Mouse (Mus musculus) heart, embryonic 12.5 days (tissue): ENCODE measurements around the gene Pdk4. TPM values are rescaled to one million over a fixed set of nuclear protein-coding genes. Genes with fewer than 3 reads are reported as not detected.

Experiments
- ATAC-seq: fragments of 200-750 bp; cut with Nextera tagmentation; 2 replicates; pipeline ENCODE4 v1.8.0; 2017; ENCODE audit warnings: moderate TSS enrichment, moderate library complexity; ENCODE audit not compliant: insufficient number of reproducible peaks, low FRiP score
- H3K27ac ChIP-seq: fragments of 300-500 bp; sonication (generic); 2 replicates; pipeline ENCODE4 v1.5.1; 2016; ENCODE audit warnings: mild to moderate bottlenecking, moderate library complexity; ENCODE audit not compliant: poor library complexity, severe bottlenecking
- H3K27me3 ChIP-seq: fragments of 300-500 bp; sonication (generic); replicated peaks from 2 replicates; pipeline ENCODE4 v1.6.1; 2016; ENCODE audit warnings: mild to moderate bottlenecking, moderate library complexity
- H3K36me3 ChIP-seq: fragments of 300-500 bp; sonication (generic); 2 replicates; pipeline ENCODE4 v1.6.1; 2016; ENCODE audit warnings: mild to moderate bottlenecking, moderate library complexity
- H3K4me1 ChIP-seq: fragments of 300-500 bp; sonication (generic); replicated peaks from 2 replicates; pipeline ENCODE4 v1.6.1; 2016; ENCODE audit warnings: mild to moderate bottlenecking
- H3K4me2 ChIP-seq: fragments of 300-500 bp; sonication (generic); 2 replicates; pipeline ENCODE4 v1.6.1; 2016; ENCODE audit warnings: mild to moderate bottlenecking, moderate library complexity
- H3K4me3 ChIP-seq: fragments of 300-500 bp; sonication (generic); 2 replicates; pipeline ENCODE4 v1.5.1; 2016; ENCODE audit warnings: mild to moderate bottlenecking
- H3K9ac ChIP-seq: fragments of 300-500 bp; sonication (generic); 2 replicates; pipeline ENCODE4 v1.6.1; 2016; ENCODE audit warnings: mild to moderate bottlenecking, moderate library complexity
- H3K9me3 ChIP-seq: fragments of 300-500 bp; sonication (generic); replicated peaks from 2 replicates; pipeline ENCODE4 v1.6.1; 2016; ENCODE audit warnings: mild to moderate bottlenecking, moderate library complexity
- WGBS: fragments of 180-500 bp; shearing (Covaris S2); methylation state at CpG from one replicate; pipeline ENCODE4 v1.1.7; 2016; 5-methylcytosine and 5-hydroxymethylcytosine counted together
- polyA plus RNA-seq: library from polyadenylated mRNA; unstranded; fragments of >200 nt; fragmentation: Nextera tagmentation; extraction: Ambion mirVana; gene quantifications from 2 replicates; pipeline ENCODE4 v1.2.1, GENCODE M21; 2016

The Pdk4 gene
- polyA plus RNA-seq, 1 experiment from 2014 or later, result 22.5 TPM

DNA sequence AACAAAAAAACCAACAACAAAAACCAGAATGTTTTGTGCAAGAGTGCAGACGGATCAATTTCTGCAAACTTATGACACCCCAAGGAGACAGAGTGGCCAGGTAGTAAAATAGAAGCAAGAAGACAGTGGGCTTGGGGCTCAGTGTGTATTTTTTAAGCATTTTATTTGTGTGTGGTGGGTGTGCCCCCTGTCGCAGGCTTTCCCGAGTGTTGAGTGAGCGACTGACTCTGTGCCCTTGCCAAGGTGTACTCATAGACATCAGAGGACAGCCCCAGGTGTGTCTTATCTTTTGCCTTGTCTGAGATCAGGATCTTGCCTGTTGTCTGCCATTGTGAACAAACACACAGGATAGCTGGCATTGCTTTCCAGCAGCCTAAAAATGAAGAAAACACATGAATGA lies 49.1 kb downstream of the Pdk4 start:
- Histone ChIP-seq H3K9ac (no peak overlapping the region), H3K9me3 (no peaks in the 10 kb centered on the region), H3K27me3 (no peaks in the 10 kb centered on the region), H3K36me3 (no peaks in the 10 kb centered on the region), H3K4me3 (no peak overlapping the region), H3K4me2 (no peak overlapping the region), H3K27ac (no peak overlapping the region), H3K4me1 (peaks cover 18% of the 10 kb centered on the region)
- ATAC-seq, result no peak
- WGBS, result 84% methylated on average over 4 of the region's 4 CpGs

- H3K27me3 ChIP-seq, result no peaks in the 10 kb centered on the region
- H3K4me1 ChIP-seq, result peaks cover 27% of the 10 kb centered on the region
- WGBS, result 87% methylated on average over 5 of the region's 5 CpGs
- no peaks in the 10 kb centered on the region for H3K9me3 ChIP-seq
- H3K27ac ChIP-seq, result no peak overlapping the region
- H3K4me3 ChIP-seq, result no peak overlapping the region
- H3K36me3 ChIP-seq, result no peaks in the 10 kb centered on the region
- H3K4me2 ChIP-seq, result no peak overlapping the region
- ATAC-seq, result no peak
- H3K9ac ChIP-seq, result no peak overlapping the region
These were observed 51.7 kb downstream of the Pdk4 start for GRCm38 (mm10) chr6:5444331-5444898.

DNA sequence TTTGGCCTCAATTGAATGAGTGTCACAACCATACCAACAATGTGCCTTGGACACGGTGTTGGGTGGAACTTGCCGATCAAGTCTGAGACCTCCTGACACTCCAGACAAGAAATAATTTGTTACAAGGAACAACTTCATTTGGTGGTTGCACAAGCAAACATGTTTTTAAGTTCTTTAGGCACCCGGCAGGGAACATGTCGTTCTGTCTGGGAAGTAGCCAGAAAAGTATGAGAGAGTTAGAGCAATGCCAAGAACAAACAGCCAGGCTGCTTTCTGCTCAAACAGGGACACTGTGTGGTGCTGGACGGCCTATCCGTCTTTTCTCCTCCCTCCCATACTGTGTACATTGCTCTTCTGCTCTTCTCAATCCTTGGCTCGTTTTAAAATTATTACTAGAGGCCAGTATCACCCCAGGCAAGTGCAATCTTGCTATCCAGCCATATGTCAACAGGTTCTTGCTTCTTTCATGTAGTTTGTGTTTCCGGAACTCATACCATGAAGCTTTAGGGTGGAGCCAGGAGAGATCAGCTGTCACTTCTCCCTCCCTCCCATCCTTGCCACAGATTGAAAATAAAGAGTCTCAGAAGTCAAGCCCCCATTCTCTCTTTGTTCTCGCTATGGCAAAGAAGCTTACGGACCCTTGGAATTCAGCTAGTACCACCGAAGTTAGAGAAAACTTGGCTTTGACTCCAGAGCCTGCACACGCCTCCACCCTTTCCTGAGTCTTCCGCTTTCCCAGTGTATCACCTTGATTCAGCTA lies 52.8 kb downstream of the Pdk4 start:
- no peaks in the 10 kb centered on the region for H3K27me3 ChIP-seq
- H3K27ac ChIP-seq, result peak overlapping the region; percentile 88
- peaks cover 25% of the 10 kb centered on the region for H3K4me1 ChIP-seq
- 17% methylated on average over 13 of the region's 13 CpGs for WGBS
- peak; percentile 41 for ATAC-seq
- peak overlapping the region; percentile 63 for H3K4me2 ChIP-seq
- peak overlapping the region; percentile 17 for H3K4me3 ChIP-seq
- H3K9ac ChIP-seq, result 0 out of 2 replicates have a peak overlapping the region, but pooled peaks have one; percentile 23
- H3K9me3 ChIP-seq, result no peaks in the 10 kb centered on the region
- H3K36me3 ChIP-seq, result no peaks in the 10 kb centered on the region

- Histone ChIP-seq H3K9ac (0 out of 2 replicates have a peak overlapping the region, but pooled peaks have one; percentile 23), H3K4me3 (peak overlapping the region; percentile 17), H3K27ac (peak overlapping the region; percentile 88), H3K27me3 (no peaks in the 10 kb centered on the region), H3K36me3 (no peaks in the 10 kb centered on the region), H3K4me1 (peaks cover 24% of the 10 kb centered on the region), H3K9me3 (no peaks in the 10 kb centered on the region), H3K4me2 (peak overlapping the region; percentile 63)
- peak; percentile 89 for ATAC-seq
- WGBS, result under 1% methylated on average over 14 of the region's 14 CpGs
These were observed 53.6 kb downstream of the Pdk4 start for GRCm38 (mm10) chr6:5442316-5443085.

DNA sequence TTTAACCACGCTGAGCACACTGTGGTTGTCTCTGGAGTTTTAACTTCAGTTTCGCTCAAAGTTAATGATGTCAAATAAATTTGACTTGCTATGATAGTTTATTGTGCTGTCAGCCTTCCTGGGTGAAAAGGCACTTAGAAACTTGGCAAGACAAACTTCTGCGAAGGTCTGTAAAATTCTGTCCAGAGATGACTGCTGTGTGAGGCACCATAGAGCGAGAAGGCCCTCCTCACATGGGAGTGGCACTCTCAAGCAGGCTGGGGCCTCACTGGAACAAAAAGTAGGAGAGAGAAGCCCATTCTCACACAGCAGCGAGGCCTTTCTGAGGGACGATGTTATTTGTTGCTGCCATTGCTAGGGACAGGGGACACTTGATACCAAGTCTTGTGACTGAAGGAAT lies 54.9 kb downstream of the Pdk4 start:
- Histone ChIP-seq H3K4me2 (no peak overlapping the region), H3K9ac (no peak overlapping the region), H3K27ac (no peak overlapping the region), H3K9me3 (no peaks in the 10 kb centered on the region), H3K4me3 (no peak overlapping the region), H3K27me3 (no peaks in the 10 kb centered on the region), H3K4me1 (peaks cover 24% of the 10 kb centered on the region), H3K36me3 (no peaks in the 10 kb centered on the region)
- no peak for ATAC-seq
- WGBS, result 84% methylated on average over 6 of the region's 6 CpGs

- no peak overlapping the region for H3K27ac ChIP-seq
- no peak for ATAC-seq
- no peaks in the 10 kb centered on the region for H3K9me3 ChIP-seq
- no peak overlapping the region for H3K4me3 ChIP-seq
- H3K4me1 ChIP-seq, result peaks cover 15% of the 10 kb centered on the region
- H3K9ac ChIP-seq, result no peak overlapping the region
- WGBS, result 52% methylated on average over 4 of the region's 4 CpGs
- H3K27me3 ChIP-seq, result no peaks in the 10 kb centered on the region
- no peak overlapping the region for H3K4me2 ChIP-seq
- H3K36me3 ChIP-seq, result no peaks in the 10 kb centered on the region
These were observed 58.4 kb downstream of the Pdk4 start for GRCm38 (mm10) chr6:5437757-5438156.

DNA sequence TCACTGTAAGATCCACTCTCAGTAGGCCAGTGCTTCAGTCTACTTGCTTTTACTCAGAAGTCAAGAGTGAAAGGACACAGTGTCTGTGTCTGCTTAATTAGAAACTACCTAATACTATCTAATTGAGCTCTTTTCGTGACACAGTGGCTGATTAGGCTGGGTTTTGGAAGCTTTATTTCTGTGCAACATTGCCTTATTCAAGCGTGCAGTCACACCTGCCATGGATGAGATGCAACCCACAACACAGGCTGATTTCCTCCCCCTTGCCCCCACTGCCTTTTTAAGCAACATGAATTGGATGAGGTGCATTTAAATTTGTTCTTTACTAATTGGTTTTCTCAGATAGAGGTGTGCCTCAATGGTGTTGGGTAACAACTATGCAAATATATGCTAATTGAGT lies 62.2 kb downstream of the Pdk4 start:
- peaks cover 17% of the 10 kb centered on the region for H3K36me3 ChIP-seq
- H3K27ac ChIP-seq, result no peak overlapping the region
- WGBS, result 80% methylated on average over 2 of the region's 2 CpGs
- no peaks in the 10 kb centered on the region for H3K9me3 ChIP-seq
- H3K4me2 ChIP-seq, result no peak overlapping the region
- H3K4me1 ChIP-seq, result no peaks in the 10 kb centered on the region
- no peak overlapping the region for H3K4me3 ChIP-seq
- no peak for ATAC-seq
- no peak overlapping the region for H3K9ac ChIP-seq
- H3K27me3 ChIP-seq, result no peaks in the 10 kb centered on the region

Other genes starting within 250 kb of the Pdk4 start
- gene Pon3, start 240.0 kb downstream of the Pdk4 start, polyA plus RNA-seq, result 35.5 and 38.5 TPM in 2 replicates
- gene Pon2, start 197.9 kb downstream of the Pdk4 start, polyA plus RNA-seq, result 38.5 and 39.9 TPM in 2 replicates
- 50.5 and 52.7 TPM in 2 replicates for gene Asb4, start 112.9 kb downstream of the Pdk4 start, polyA plus RNA-seq
- 3.0 and 3.2 TPM in 2 replicates for gene Dync1i1, start 229.3 kb upstream of the Pdk4 start, polyA plus RNA-seq